ENCODE assay signal across 10 mouse cellular contexts in the genomic region with DNA sequence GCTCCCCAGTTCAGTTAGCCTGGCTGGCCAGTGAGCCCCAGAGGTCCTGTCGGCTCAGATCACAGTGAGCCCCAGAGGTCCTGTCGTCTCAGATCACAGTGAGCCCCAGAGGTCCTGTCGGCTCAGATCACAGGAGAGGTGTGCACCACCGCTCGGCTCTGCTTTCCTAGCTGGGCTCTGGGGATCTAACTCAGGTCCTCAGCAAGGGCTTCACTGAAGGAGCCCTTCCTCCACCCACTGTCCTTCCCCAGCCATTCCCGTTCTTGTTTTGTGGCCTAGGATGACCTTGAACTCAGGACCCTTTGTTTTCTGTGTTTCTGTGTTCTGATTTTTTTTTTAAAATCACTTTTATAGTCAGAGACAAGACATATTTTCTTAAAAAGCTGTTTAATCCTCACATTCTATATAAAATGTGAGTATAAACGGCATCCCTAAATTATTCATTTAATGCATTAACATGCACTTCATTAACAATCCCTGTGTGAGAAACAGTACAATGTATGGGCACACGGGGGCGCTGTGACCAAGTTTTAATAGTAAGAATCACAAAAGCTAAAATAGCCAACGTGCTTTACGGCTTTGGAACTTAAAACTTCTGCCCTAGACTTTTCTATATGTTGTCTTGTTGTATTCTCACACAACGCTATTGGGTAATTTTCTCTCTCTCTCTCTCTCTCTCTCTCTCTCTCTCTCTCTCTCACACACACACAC. TPM values are rescaled to one million over a fixed set of nuclear protein-coding genes. Genes with fewer than 3 reads are reported as not detected.
DNase-seq lines count a peak whose midpoint lies in the region; ATAC-seq and TF ChIP-seq lines count a peak whose summit lies in the region.
"Had no signal": no experiment of that assay in that cellular context is flagged by ENCODE, and none has a peak within 500 bp of the region (broad histone marks: within the 10 kb centered on the region; RNA-seq: fewer than 3 reads in every experiment).

No protein-coding gene starts in this region.

- peak; percentile 97 for DNase-seq in midbrain, embryonic 11.5 days (ENCODE audit: low spot score, missing footprints)
- DNase-seq in ZHBTc4 (ENCODE audit: low read depth, low spot score) = peak; percentile 72
- peak; percentile 39 to 73 for DNase-seq in heart, postnatal 36 days
- peak; percentile 72 to 84 for DNase-seq in left cerebral cortex, postnatal 14 days (ENCODE audit: low spot score in 2 of 2)
- DNase-seq in urinary bladder, postnatal 36 days (ENCODE audit: low spot score in 2 of 2) = peak; percentile 41 to 42

- no peak overlapping the region for H3K27ac ChIP-seq in midbrain, embryonic 11.5 days (ENCODE audit: low read depth, low read length)
- no peak overlapping the region for H3K27ac ChIP-seq in midbrain, embryonic 15.5 days
- no peak overlapping the region for H3K27ac ChIP-seq in cortical plate, adult 2 months (ENCODE audit: insufficient read depth, low read length)

- peak; percentile 47; the same call in 1 of the 2 replicates for TF ChIP-seq CTCF in cortical plate, adult 2 months (IDR thresholded peaks at IDR 0.05; ENCODE audit: extremely low read depth, insufficient read depth, low read length)

- H3K36me3 ChIP-seq in midbrain, embryonic 11.5 days (ENCODE audit: control insufficient read depth, insufficient read depth, low read length) = no peaks in the 10 kb centered on the region
- H3K36me3 ChIP-seq in midbrain, embryonic 15.5 days (replicated peaks) = no peaks in the 10 kb centered on the region

- no peak for TF ChIP-seq POLR2A in cortical plate, adult 2 months (IDR thresholded peaks at IDR 0.05; ENCODE audit: extremely low read depth, insufficient read depth, low read length)

- WGBS in midbrain, embryonic 11.5 days = 45% methylated on average over 12 of the region's 12 CpGs
- WGBS in midbrain, embryonic 15.5 days = 45% methylated on average over 12 of the region's 12 CpGs

- intact Hi-C loops in heart, postnatal 36 days (cut with DNase I) = loop anchor here (5.0 kb wide), 3 partner anchors 244 to 669 kb away; no protein-coding TSS in a partner anchor
- intact Hi-C loops in left cerebral cortex, postnatal 14 days (cut with DNase I) = loop anchor here (5.0 kb wide), 1 partner anchor 469 kb away; no protein-coding TSS in a partner anchor

- no peak overlapping the region for H3K9ac ChIP-seq in midbrain, embryonic 11.5 days (ENCODE audit: low read length)
- no peak overlapping the region for H3K9ac ChIP-seq in midbrain, embryonic 15.5 days

- H3K4me3 ChIP-seq in midbrain, embryonic 11.5 days (ENCODE audit: low read depth, low read length) = no peak overlapping the region
- no peak overlapping the region for H3K4me3 ChIP-seq in midbrain, embryonic 15.5 days
- no peak overlapping the region for H3K4me3 ChIP-seq in cortical plate, adult 2 months (ENCODE audit: insufficient read depth, low read length)

- H3K9me3 ChIP-seq in midbrain, embryonic 11.5 days (ENCODE audit: control insufficient read depth, low read length) = no peaks in the 10 kb centered on the region
- no peaks in the 10 kb centered on the region for H3K9me3 ChIP-seq in midbrain, embryonic 15.5 days

- ATAC-seq in midbrain, embryonic 11.5 days (ENCODE audit: low FRiP score) = no peak
- no peak for ATAC-seq in midbrain, embryonic 15.5 days (replicated peaks)
- ATAC-seq in neutrophil, adult 5-6 weeks (ENCODE audit: extremely low read depth, insufficient number of reproducible peaks, low FRiP score, poor library complexity, severe bottlenecking) = peak; percentile 87

- H3K4me1 ChIP-seq in midbrain, embryonic 11.5 days (ENCODE audit: control insufficient read depth, insufficient read depth, low read length) = no peaks in the 10 kb centered on the region
- H3K4me1 ChIP-seq in midbrain, embryonic 15.5 days = no peaks in the 10 kb centered on the region
- H3K4me1 ChIP-seq in cortical plate, adult 2 months (ENCODE audit: control insufficient read depth, insufficient read depth, low read length) = no peaks in the 10 kb centered on the region

- H3K27me3 ChIP-seq in midbrain, embryonic 11.5 days (ENCODE audit: control insufficient read depth, insufficient read depth, low read length) = no peaks in the 10 kb centered on the region
- H3K27me3 ChIP-seq in midbrain, embryonic 15.5 days (replicated peaks) = no peaks in the 10 kb centered on the region

- no peak overlapping the region for H3K4me2 ChIP-seq in midbrain, embryonic 11.5 days
- no peak overlapping the region for H3K4me2 ChIP-seq in midbrain, embryonic 15.5 days

RNA-seq across cellular contexts. Expression of a gene that starts 16.1 kb away (rescaled TPM):
- polyA plus RNA-seq in midbrain, embryonic 11.5 days (2014; fragmentation: Nextera tagmentation; extraction: Ambion mirVana) = not detected in 2 replicates
- not detected in 2 replicates for polyA plus RNA-seq in midbrain, embryonic 15.5 days (2015; fragmentation: Nextera tagmentation; extraction: Ambion mirVana)
- polyA plus RNA-seq in cortical plate, adult 2 months (2012; rRNA removed) = not detected in 2 replicates
- total RNA-seq in heart, postnatal 36 days (2021) = not detected
- not detected for total RNA-seq in left cerebral cortex, postnatal 14 days (2021)
- not detected in 2 replicates for total RNA-seq in neutrophil, adult 5-6 weeks (2017)
- polyA plus RNA-seq: heart, embryonic 16.5 days; testis, adult 2 months had no signal

Comparison
In these comparisons a context has a peak if more than half of its experiments do, and no peak if none do; other contexts are left out.
1. DNase-seq: peak in every context shown above with its lines; median percentile 97 in midbrain, embryonic 11.5 days; 78 in left cerebral cortex, postnatal 14 days; 72 in ZHBTc4; 56 in heart, postnatal 36 days; 42 in urinary bladder, postnatal 36 days.